Mouse (Mus musculus) lung, embryonic 15.5 days (tissue): ENCODE measurements around the gene Sec23ip. TPM values are rescaled to one million over a fixed set of nuclear protein-coding genes. Genes with fewer than 3 reads are reported as not detected.
"Not testable (repeated sequence)": the region's sequence is repeated elsewhere in the genome, so short reads cannot be mapped to it uniquely, and the experiment has no call there.

Experiments
- ATAC-seq: fragments of 200-750 bp; cut with Nextera tagmentation; 2 replicates; pipeline ENCODE4 v1.8.0; 2017; ENCODE audit warnings: moderate number of reproducible peaks, borderline replicate concordance; ENCODE audit not compliant: low FRiP score, low TSS enrichment; ENCODE audit errors: extremely low read depth
- H3K27ac ChIP-seq: fragments of 300-500 bp; sonication (generic); 2 replicates; pipeline ENCODE4 v1.5.1; 2015; ENCODE audit warnings: moderate library complexity, mild to moderate bottlenecking, inconsistent platforms
- H3K27me3 ChIP-seq: fragments of 300-500 bp; sonication (generic); 2 replicates; pipeline ENCODE4 v1.6.1; 2015; ENCODE audit warnings: inconsistent platforms
- H3K36me3 ChIP-seq: fragments of 300-500 bp; sonication (generic); 2 replicates; pipeline ENCODE4 v1.6.1; 2015; ENCODE audit warnings: inconsistent platforms
- H3K4me1 ChIP-seq: fragments of 300-500 bp; sonication (generic); 2 replicates; pipeline ENCODE4 v1.6.1; 2015; ENCODE audit warnings: inconsistent platforms
- H3K4me2 ChIP-seq: fragments of 300-500 bp; sonication (generic); 2 replicates; pipeline ENCODE4 v1.6.1; 2015; ENCODE audit warnings: inconsistent platforms, mild to moderate bottlenecking, moderate library complexity
- H3K4me3 ChIP-seq: fragments of 300-500 bp; sonication (generic); 2 replicates; pipeline ENCODE4 v1.5.1; 2015; ENCODE audit warnings: mild to moderate bottlenecking, inconsistent platforms
- H3K9ac ChIP-seq: fragments of 300-500 bp; sonication (generic); 2 replicates; pipeline ENCODE4 v1.6.1; 2015; ENCODE audit warnings: inconsistent platforms
- H3K9me3 ChIP-seq: fragments of 300-500 bp; sonication (generic); 2 replicates; pipeline ENCODE4 v1.6.1; 2016; ENCODE audit warnings: inconsistent platforms
- WGBS: fragments of 180-500 bp; shearing (Covaris S2); methylation state at CpG from one replicate; pipeline ENCODE4 v1.1.7; 2015; 5-methylcytosine and 5-hydroxymethylcytosine counted together
- polyA plus RNA-seq: library from polyadenylated mRNA; unstranded; fragments of >200 nt; fragmentation: Nextera tagmentation; extraction: Ambion mirVana; gene quantifications from 2 replicates; pipeline ENCODE4 v1.2.1, GENCODE M21; 2015

Gene Sec23ip
- 37.6 and 38.8 TPM in 2 replicates for polyA plus RNA-seq

DNA sequence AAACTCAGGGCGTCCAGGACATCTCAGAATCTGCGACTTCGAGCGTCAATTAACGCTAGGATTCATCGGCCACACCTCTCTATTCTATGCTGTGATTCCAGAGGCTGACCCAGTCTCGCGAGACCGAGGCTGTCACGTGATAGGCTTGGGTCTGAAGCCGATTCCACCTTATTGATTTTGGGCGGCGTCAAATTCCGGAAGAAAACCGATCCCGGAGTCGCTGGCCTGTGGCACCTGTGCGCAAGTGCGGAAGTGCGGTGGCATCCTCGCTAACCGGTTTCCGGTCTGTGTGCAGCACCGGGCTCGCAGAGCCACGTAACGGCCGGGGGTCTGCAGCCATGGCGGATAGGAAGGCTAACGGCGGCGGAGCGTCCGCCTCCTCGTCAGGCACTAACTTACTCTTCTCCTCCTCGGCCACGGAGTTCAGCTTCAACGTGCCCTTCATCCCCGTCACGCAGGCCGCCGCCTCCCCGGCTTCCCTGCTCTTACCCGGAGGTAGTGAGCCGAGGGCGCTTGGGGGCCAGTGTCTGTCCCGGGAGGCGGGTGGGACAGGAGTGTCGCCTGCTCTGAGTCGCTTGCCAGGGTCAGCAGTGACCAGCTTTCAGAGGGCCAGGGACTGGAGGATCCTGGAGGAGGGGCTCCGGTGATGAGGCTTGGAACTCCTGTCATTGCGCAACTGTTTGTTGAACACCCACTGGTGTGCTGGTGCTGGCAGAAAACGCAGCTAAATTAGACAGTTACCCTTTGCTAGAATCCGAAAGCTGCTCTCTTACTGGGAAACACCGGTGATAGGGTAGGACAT, at the start of gene Sec23ip:
Gene Sec23ip (plus strand): TSS at position 260 of the 802 bp plus-strand sequence.
- Histone ChIP-seq H3K9me3 (no peaks in the 10 kb centered on the region), H3K4me2 (peak within 1 kb of the TSS; percentile 76), H3K36me3 (peaks cover under 1% of the 10 kb centered on the region), H3K9ac (peak within 1 kb of the TSS; percentile 78), H3K4me1 (peaks cover 37% of the 10 kb centered on the region), H3K27ac (peak within 1 kb of the TSS; percentile 34), H3K4me3 (peak within 1 kb of the TSS; percentile 78), H3K27me3 (0 out of 2 replicates have a peak, but pooled peaks cover 3% of the 10 kb centered on the region)
- WGBS: under 1% methylated on average over 55 of the region's 55 CpGs
- peak; percentile 81 for ATAC-seq

DNA sequence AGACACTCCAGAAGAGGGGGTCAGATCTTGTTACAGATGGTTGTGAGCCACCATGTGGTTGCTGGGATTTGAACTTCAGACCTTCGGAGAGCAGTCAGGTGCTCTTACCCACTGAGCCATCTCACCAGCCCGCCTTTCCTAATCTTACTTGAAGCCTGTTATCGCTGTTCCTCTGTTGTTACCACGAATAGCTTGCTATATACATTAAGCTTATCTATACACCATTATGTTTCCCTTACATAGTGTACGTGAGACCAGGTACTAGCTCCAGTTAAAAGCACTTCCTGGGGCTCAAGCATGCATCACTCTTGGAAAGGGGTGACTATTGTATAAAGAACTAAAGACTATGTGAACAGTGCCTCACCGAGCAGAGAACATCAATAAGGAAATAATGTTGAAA, 44.8 kb upstream of the Sec23ip start:
- not testable (repeated sequence) for H3K9ac ChIP-seq, H3K4me3 ChIP-seq, H3K4me1 ChIP-seq, H3K4me2 ChIP-seq, H3K27me3 ChIP-seq, ATAC-seq, H3K9me3 ChIP-seq, H3K27ac ChIP-seq
- peaks cover 73% of the 10 kb centered on the region for H3K36me3 ChIP-seq
- 78% methylated on average over 6 of the region's 6 CpGs for WGBS

DNA sequence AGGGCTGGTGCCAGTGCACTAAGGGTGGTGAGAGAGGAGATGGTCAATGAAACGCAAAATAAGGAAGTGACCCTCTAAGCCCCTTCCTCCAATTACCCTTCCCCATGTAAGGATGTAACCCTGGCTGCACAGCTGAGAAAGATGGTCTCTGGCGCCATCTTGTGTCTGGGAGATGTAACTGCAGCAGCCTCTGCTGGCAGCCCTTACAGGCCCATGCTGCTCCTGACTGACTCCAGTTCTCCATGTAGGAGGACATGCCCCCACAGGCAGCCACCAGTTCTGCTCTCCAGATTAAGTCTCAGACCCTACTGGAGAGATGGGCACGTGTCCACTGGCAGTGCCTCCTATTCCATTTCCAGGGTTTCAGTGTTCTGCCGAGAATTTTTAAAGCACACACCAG, 39.0 kb upstream of the Sec23ip start:
- Histone ChIP-seq H3K4me1 (no peaks in the 10 kb centered on the region), H3K36me3 (peaks cover 87% of the 10 kb centered on the region), H3K27ac (no peak overlapping the region), H3K9ac (no peak overlapping the region), H3K4me2 (no peak overlapping the region), H3K9me3 (no peaks in the 10 kb centered on the region), H3K4me3 (no peak overlapping the region), H3K27me3 (no peaks in the 10 kb centered on the region)
- ATAC-seq: peak; percentile 70; the same call in 1 of the 2 replicates
- WGBS: 23% methylated on average over 4 of the region's 4 CpGs

DNA sequence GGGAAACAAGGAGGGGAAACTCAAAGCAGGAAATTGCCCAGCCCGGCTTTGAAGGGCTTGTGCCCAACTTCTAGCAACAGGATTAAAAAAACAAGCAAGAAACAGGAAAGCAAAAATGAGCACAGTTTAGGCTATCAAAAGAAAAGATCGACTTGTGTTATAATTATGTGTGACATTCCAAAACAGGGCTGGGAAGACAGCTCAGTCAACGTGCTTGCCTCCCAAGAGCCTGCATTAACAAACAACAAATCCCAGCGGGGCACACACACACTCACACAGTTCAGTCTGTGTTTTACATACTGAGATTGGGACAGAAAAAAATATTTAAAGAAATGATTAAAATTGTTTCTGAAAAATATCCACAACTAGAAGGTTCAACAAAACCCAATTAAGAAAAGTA, 26.8 kb upstream of the Sec23ip start:
- no peak for ATAC-seq
- Histone ChIP-seq H3K9ac (no peak overlapping the region), H3K27me3 (no peaks in the 10 kb centered on the region), H3K9me3 (no peaks in the 10 kb centered on the region), H3K4me2 (no peak overlapping the region), H3K27ac (no peak overlapping the region; the same call in 1 of the 2 replicates), H3K4me1 (no peaks in the 10 kb centered on the region), H3K36me3 (peaks cover 70% of the 10 kb centered on the region), H3K4me3 (no peak overlapping the region)
- WGBS: 39% methylated on average over 4 of the region's 4 CpGs

GRCm38 (mm10) chr7:128724761-128725160, 20.0 kb upstream of the Sec23ip start:
- Histone ChIP-seq H3K4me3 (no peak overlapping the region), H3K4me1 (peaks cover 19% of the 10 kb centered on the region), H3K27ac (no peak overlapping the region; the same call in 1 of the 2 replicates), H3K36me3 (peaks cover 27% of the 10 kb centered on the region; the same call in 1 of the 2 replicates), H3K9ac (no peak overlapping the region), H3K4me2 (no peak overlapping the region), H3K9me3 (no peaks in the 10 kb centered on the region), H3K27me3 (no peaks in the 10 kb centered on the region)
- 31% methylated on average over 4 of the region's 4 CpGs for WGBS
- peak; percentile 91 for ATAC-seq

DNA sequence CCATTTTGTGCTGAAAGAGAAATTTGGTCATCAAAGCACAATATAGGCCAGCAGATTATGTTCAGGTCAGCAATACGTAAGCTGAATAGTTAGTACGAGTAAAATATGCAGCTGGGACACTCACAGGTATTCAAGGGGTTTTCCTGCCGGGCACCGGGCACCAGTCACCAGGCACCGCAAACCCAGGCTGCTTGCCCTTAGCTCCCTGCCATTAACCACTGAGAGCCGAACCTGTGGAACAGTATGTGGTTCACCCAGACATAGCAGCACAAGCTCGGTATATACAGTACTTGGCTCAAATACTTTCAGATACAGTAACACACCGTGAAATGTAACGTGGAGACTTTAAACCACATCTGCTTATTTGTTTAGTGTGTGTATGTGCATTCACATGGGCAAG, 19.6 kb upstream of the Sec23ip start:
- H3K4me3 ChIP-seq: no peak overlapping the region
- no peak overlapping the region for H3K4me2 ChIP-seq
- no peaks in the 10 kb centered on the region for H3K9me3 ChIP-seq
- ATAC-seq: peak; percentile 50; the same call in 1 of the 2 replicates
- H3K27me3 ChIP-seq: no peaks in the 10 kb centered on the region
- H3K4me1 ChIP-seq: peaks cover 19% of the 10 kb centered on the region
- H3K27ac ChIP-seq: no peak overlapping the region; the same call in 1 of the 2 replicates
- 82% methylated on average over 9 of the region's 9 CpGs for WGBS
- H3K9ac ChIP-seq: no peak overlapping the region
- peaks cover 24% of the 10 kb centered on the region; the same call in 1 of the 2 replicates for H3K36me3 ChIP-seq

DNA sequence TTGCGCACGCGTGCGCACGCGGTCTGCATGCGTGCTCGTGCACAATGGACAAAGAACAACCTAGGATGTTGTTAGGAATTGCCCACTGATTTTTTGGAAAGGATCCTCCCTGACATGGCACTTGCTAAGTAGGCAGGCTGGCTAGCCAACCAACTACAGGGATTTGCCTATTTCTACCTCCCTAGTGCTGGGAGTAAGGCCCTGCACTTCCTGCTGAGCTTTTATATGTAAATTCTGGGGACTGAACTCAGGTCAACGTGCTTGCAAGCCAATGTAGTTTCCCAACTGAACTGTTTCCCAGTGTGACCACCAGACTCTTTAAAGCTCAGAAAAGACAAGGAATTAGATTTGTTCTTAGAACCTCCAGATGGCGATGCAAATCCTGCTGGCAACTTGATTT, 17.7 kb upstream of the Sec23ip start:
- no peak overlapping the region for H3K9ac ChIP-seq
- ATAC-seq: no peak
- H3K36me3 ChIP-seq: peaks cover 16% of the 10 kb centered on the region; the same call in 1 of the 2 replicates
- H3K27me3 ChIP-seq: no peaks in the 10 kb centered on the region
- no peak overlapping the region for H3K4me3 ChIP-seq
- no peak overlapping the region for H3K4me2 ChIP-seq
- WGBS: 78% methylated on average over 10 of the region's 10 CpGs
- no peak overlapping the region for H3K27ac ChIP-seq
- peaks cover 28% of the 10 kb centered on the region for H3K4me1 ChIP-seq
- H3K9me3 ChIP-seq: no peaks in the 10 kb centered on the region

DNA sequence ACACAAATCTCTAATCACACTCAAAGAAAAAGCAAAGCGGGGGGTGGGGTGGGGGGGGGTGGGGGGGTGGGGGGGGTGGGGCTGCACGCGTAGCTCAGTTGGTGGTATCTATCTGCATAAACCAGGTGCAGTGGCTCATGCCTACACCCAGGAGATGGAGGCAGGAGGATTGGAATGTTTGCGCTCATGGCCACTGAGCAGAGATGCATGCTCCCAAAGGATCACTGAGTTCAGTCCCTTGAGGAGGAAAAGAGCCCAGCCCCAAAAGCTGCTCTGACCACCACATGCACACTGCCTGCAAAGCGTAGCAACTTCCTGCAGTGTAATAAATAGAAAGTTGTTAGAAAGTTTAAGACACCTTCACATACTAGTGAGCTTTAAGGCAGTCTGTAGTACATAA, 17.0 kb upstream of the Sec23ip start:
- Histone ChIP-seq H3K27ac (no peak overlapping the region), H3K9ac (no peak overlapping the region), H3K9me3 (no peaks in the 10 kb centered on the region), H3K27me3 (no peaks in the 10 kb centered on the region), H3K4me2 (no peak overlapping the region), H3K36me3 (peaks cover 11% of the 10 kb centered on the region; the same call in 1 of the 2 replicates), H3K4me3 (no peak overlapping the region), H3K4me1 (peaks cover 28% of the 10 kb centered on the region)
- WGBS: 48% methylated on average over 5 of the region's 5 CpGs
- ATAC-seq: no peak

GRCm38 (mm10) chr7:128728738-128729137, 16.0 kb upstream of the Sec23ip start:
- 72% methylated on average over 10 of the region's 10 CpGs for WGBS
- ATAC-seq: no peak
- Histone ChIP-seq H3K4me2 (no peak overlapping the region), H3K4me3 (no peak overlapping the region), H3K27ac (no peak overlapping the region), H3K27me3 (no peaks in the 10 kb centered on the region), H3K4me1 (peaks cover 28% of the 10 kb centered on the region), H3K9me3 (no peaks in the 10 kb centered on the region), H3K36me3 (peaks cover 3% of the 10 kb centered on the region; the same call in 1 of the 2 replicates), H3K9ac (no peak overlapping the region)

- Histone ChIP-seq H3K9me3 (no peaks in the 10 kb centered on the region), H3K4me2 (no peak overlapping the region), H3K27ac (no peak overlapping the region), H3K4me1 (peaks cover 21% of the 10 kb centered on the region; the same call in 1 of the 2 replicates), H3K36me3 (no peaks in the 10 kb centered on the region), H3K4me3 (no peak overlapping the region), H3K27me3 (no peaks in the 10 kb centered on the region), H3K9ac (no peak overlapping the region)
- WGBS: 61% methylated on average over 2 of the region's 2 CpGs
- ATAC-seq: no peak
These were observed 13.2 kb upstream of the Sec23ip start for GRCm38 (mm10) chr7:128731585-128731984.

DNA sequence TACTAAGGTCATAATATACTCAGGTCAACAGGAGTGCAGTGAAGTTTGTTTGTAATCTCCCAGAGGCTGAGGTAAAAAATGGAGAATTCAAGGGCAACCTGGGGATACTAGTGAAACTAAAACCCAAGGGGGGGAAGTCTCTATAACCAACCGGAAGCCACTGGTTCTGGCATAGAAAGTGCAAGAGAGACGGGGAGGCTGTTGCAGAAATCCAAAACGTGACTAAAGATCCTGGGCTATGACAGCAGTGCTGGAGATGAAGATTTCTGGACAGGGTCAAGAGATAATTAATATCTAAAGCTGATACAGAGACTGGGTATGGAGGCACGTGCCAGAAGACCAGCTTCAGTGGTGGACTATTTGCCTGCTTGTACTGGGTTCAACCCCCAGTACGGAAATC, 6.7 kb upstream of the Sec23ip start:
- WGBS: 51% methylated on average over 5 of the region's 5 CpGs
- no peaks in the 10 kb centered on the region for H3K27me3 ChIP-seq
- H3K4me1 ChIP-seq: peaks cover 16% of the 10 kb centered on the region
- H3K27ac ChIP-seq: no peak overlapping the region
- H3K9me3 ChIP-seq: no peaks in the 10 kb centered on the region
- H3K9ac ChIP-seq: no peak overlapping the region
- no peak for ATAC-seq
- H3K4me3 ChIP-seq: peak overlapping the region; percentile 96; the same call in 1 of the 2 replicates
- no peaks in the 10 kb centered on the region for H3K36me3 ChIP-seq
- peak overlapping the region; percentile 79 for H3K4me2 ChIP-seq

DNA sequence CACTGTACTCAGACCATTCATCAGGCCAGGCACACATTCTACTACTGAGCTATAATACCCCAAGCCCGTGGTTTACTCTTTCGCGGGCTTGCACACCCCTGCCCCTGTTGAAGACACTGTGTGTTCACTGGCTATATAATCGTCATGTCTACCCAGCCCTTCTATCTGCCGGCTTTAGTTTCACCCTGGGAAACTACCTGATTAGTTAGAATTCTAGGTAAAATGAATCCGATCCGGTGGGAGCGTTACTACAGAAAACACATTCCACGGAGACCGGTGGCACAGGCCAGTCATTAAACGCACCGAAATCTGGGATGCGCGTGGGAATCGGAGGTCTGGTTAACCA, 5.7 kb upstream of the Sec23ip start:
- 2% methylated on average over 15 of the region's 15 CpGs for WGBS
- Histone ChIP-seq H3K9ac (peak overlapping the region; percentile 98), H3K27ac (no peak overlapping the region), H3K4me2 (peak overlapping the region; percentile 79), H3K9me3 (no peaks in the 10 kb centered on the region), H3K27me3 (0 out of 2 replicates have a peak, but pooled peaks cover 3% of the 10 kb centered on the region), H3K4me3 (peak overlapping the region; percentile 96), H3K36me3 (no peaks in the 10 kb centered on the region), H3K4me1 (peaks cover 18% of the 10 kb centered on the region)
- ATAC-seq: no peak
